Mouse (Mus musculus): Measurements from ENCODE around the gene Ctsz. TPM values are rescaled to one million over a fixed set of nuclear protein-coding genes. Genes with fewer than 3 reads are reported as not detected.
A peak's percentile ranks its signal among the peaks of the same experiment; 100 is the strongest.

Ctsz gene
- total RNA-seq, 2 experiments from 2014 or later: 33.9 to 36.0 TPM

- intact Hi-C loops (cut with DNase I): no loop called here
- no peak for DNase-seq
Measured at GRCm38 (mm10) chr2:174443046-174443445, 4.2 kb upstream of the Ctsz start.

GRCm38 (mm10) chr2:174442460-174442859 is 3.6 kb upstream of the Ctsz start:
- DNase-seq: peak in 1 of 2 experiments; percentile 6
- intact Hi-C loops (cut with DNase I): no loop called here

- intact Hi-C loops (cut with DNase I): no loop called here
- no peak for DNase-seq
Measured at GRCm38 (mm10) chr2:174441898-174442297, 3.1 kb upstream of the Ctsz start.

- intact Hi-C loops (cut with DNase I): loop anchor here (2.0 kb wide), 1 partner anchor 33 kb away; the partner anchor contains the start of gene Prelid3b
- DNase-seq: no peak
Measured at GRCm38 (mm10) chr2:174439961-174440360, 1.1 kb upstream of the Ctsz start.

GRCm38 (mm10) chr2:174439450-174439838 is 605 bp upstream of the Ctsz start:
- intact Hi-C loops (cut with DNase I): loop anchor here (2.0 kb wide), 1 partner anchor 33 kb away; the partner anchor contains the start of gene Prelid3b
- DNase-seq: no peak

GRCm38 (mm10) chr2:174438181-174438580 is 658 bp downstream of the Ctsz start:
- no peak for DNase-seq
- intact Hi-C loops (cut with DNase I): loop anchor here (2.0 kb wide), 1 partner anchor 35 kb away; the partner anchor contains the start of gene Prelid3b

- intact Hi-C loops (cut with DNase I): no loop called here
- DNase-seq: peak; percentile 26 to 38
Measured at GRCm38 (mm10) chr2:174437697-174437982, 1.2 kb downstream of the Ctsz start.

- intact Hi-C loops (cut with DNase I): no loop called here
- DNase-seq: no peak
Measured at GRCm38 (mm10) chr2:174436916-174437696, 1.7 kb downstream of the Ctsz start.

- peak in 1 of 2 experiments; percentile 29 for DNase-seq
- intact Hi-C loops (cut with DNase I): no loop called here
Measured at GRCm38 (mm10) chr2:174436076-174436701, 2.6 kb downstream of the Ctsz start.

- intact Hi-C loops (cut with DNase I): no loop called here
- no peak for DNase-seq
Measured at GRCm38 (mm10) chr2:174434943-174435342, 3.9 kb downstream of the Ctsz start.

- intact Hi-C loops (cut with DNase I): no loop called here
- no peak for DNase-seq
Measured at GRCm38 (mm10) chr2:174428996-174429591, 9.7 kb downstream of the Ctsz start.

GRCm38 (mm10) chr2:174428076-174428835 is 10.6 kb downstream of the Ctsz start:
- no peak for DNase-seq
- intact Hi-C loops (cut with DNase I): no loop called here

- intact Hi-C loops (cut with DNase I): no loop called here
Measured at GRCm38 (mm10) chr2:174426856-174427255, 12.0 kb downstream of the Ctsz start.

GRCm38 (mm10) chr2:174424301-174425085 is 14.3 kb downstream of the Ctsz start:
- intact Hi-C loops (cut with DNase I): no loop called here
- no peak for DNase-seq

More at GRCm38 (mm10) chr2:174426856-174427255, 12.0 kb downstream of the Ctsz start:
- DNase-seq: no peak

GRCm38 (mm10) chr2:174421107-174421506 is 17.7 kb downstream of the Ctsz start:
- intact Hi-C loops (cut with DNase I): no loop called here
- DNase-seq: no peak

- DNase-seq: peak; percentile 95
- intact Hi-C loops (cut with DNase I): loop anchor here (2.0 to 10.0 kb wide), 3 partner anchors 57 to 259 kb away; partner anchors contain the start of gene Prelid3b
Measured at GRCm38 (mm10) chr2:174415731-174416310, 23.0 kb downstream of the Ctsz start, which contains the start of gene Nelfcd. Gene Nelfcd (plus strand): TSS chr2:174415804.

- no peak for DNase-seq
- intact Hi-C loops (cut with DNase I): loop anchor here (5.0 to 10.0 kb wide), 2 partner anchors 88 to 260 kb away; no protein-coding TSS in a partner anchor
Measured at GRCm38 (mm10) chr2:174415001-174415730, 23.7 kb downstream of the Ctsz start.

GRCm38 (mm10) chr2:174413127-174413526 is 25.7 kb downstream of the Ctsz start:
- no peak for DNase-seq
- intact Hi-C loops (cut with DNase I): loop anchor here (10.0 kb wide), 1 partner anchor 262 kb away; no protein-coding TSS in a partner anchor

GRCm38 (mm10) chr2:174410222-174410621 is 28.6 kb downstream of the Ctsz start:
- intact Hi-C loops (cut with DNase I): loop anchor here (10.0 kb wide), 1 partner anchor 265 kb away; no protein-coding TSS in a partner anchor
- no peak for DNase-seq
